Mouse (Mus musculus) MEL (cell line): ENCODE data around the gene Nmnat3. TPM values are rescaled to one million over a fixed set of nuclear protein-coding genes. Genes with fewer than 3 reads are reported as not detected.

Experiments used
- DNase-seq: peaks from one replicate; pipeline ENCODE4 v3.0.0; 2011; ENCODE audit warnings: low read depth, low spot score
- H3K27ac ChIP-seq: 2 replicates; pipeline ENCODE4 v1.5.1; 2012; ENCODE audit warnings: low read depth, mild to moderate bottlenecking, control low read depth, low read length, moderate library complexity; ENCODE audit not compliant: control insufficient read depth
- H3K27me3 ChIP-seq, 2 experiments: fragments of 150-350 bp in 1 of 2; sonication (generic) in 1 of 2; 2 replicates each; pipeline ENCODE4 v1.6.1; 2012; ENCODE audit warnings: low read length in 2 of 2, mild to moderate bottlenecking in 2 of 2, improper control_type of control experiment in 1 of 2, moderate library complexity in 1 of 2; ENCODE audit not compliant: insufficient read depth in 2 of 2, control insufficient read depth in 1 of 2
- H3K36me3 ChIP-seq, 2 experiments: 2 replicates each; pipeline ENCODE4 v1.6.1; 2012 to 2014; ENCODE audit warnings: low read length in 2 of 2, improper control_type of control experiment in 1 of 2, inconsistent platforms in 1 of 2, mild to moderate bottlenecking in 1 of 2; ENCODE audit not compliant: insufficient read depth in 2 of 2, control insufficient read depth in 1 of 2
- H3K4me1 ChIP-seq, 2 experiments: fragments of 150-350 bp in 1 of 2; sonication (generic) in 1 of 2; 2 replicates each; pipeline ENCODE4 v1.6.1; 2012; ENCODE audit warnings: low read length in 2 of 2, improper control_type of control experiment in 1 of 2, mild to moderate bottlenecking in 1 of 2; ENCODE audit not compliant: insufficient read depth in 2 of 2, control insufficient read depth in 1 of 2
- H3K4me3 ChIP-seq, 2 experiments: fragments of 150-350 bp in 1 of 2; sonication (generic) in 1 of 2; 2 replicates each; pipeline ENCODE4 v1.5.1; 2012; ENCODE audit warnings: low read depth in 2 of 2, low read length in 2 of 2, mild to moderate bottlenecking in 2 of 2, moderate library complexity in 2 of 2, control low read depth in 1 of 2, improper control_type of control experiment in 1 of 2; ENCODE audit not compliant: control insufficient read depth in 1 of 2, insufficient read depth in 1 of 2
- H3K79me2 ChIP-seq: 2 replicates; pipeline ENCODE4 v1.6.1; 2012; ENCODE audit warnings: mild to moderate bottlenecking, low read length, moderate library complexity; ENCODE audit not compliant: control insufficient read depth, poor library complexity, insufficient read depth
- H3K9ac ChIP-seq: 2 replicates; pipeline ENCODE4 v1.6.1; 2012; ENCODE audit warnings: low read depth, mild to moderate bottlenecking, control low read depth, low read length, moderate library complexity; ENCODE audit not compliant: control insufficient read depth, poor library complexity, severe bottlenecking
- H3K9me3 ChIP-seq: fragments of 150-350 bp; sonication (generic); replicated peaks from 2 replicates; pipeline ENCODE4 v1.6.1; 2012; ENCODE audit warnings: mild to moderate bottlenecking, low read length, improper control_type of control experiment, moderate library complexity; ENCODE audit not compliant: insufficient read depth
- CHD1 ChIP-seq: IDR thresholded peaks from 2 replicates; pipeline ENCODE4 v1.6.1; 2012; ENCODE audit warnings: low read depth, mild to moderate bottlenecking, inconsistent platforms, low read length, improper control_type of control experiment
- CHD2 ChIP-seq: IDR thresholded peaks from 2 replicates; pipeline ENCODE4 v1.6.1; 2011; ENCODE audit warnings: low read length, improper control_type of control experiment
- CTCF ChIP-seq, 3 experiments: IDR thresholded peaks in 2 of 3; conservative IDR thresholded peaks in 1 of 3; 2 replicates each; pipeline ENCODE4 v1.5.1; 2011 to 2012; ENCODE audit warnings: low read length in 3 of 3, low read depth in 2 of 3, mild to moderate bottlenecking in 2 of 3, improper control_type of control experiment in 1 of 3, inconsistent platforms in 1 of 3, mixed read lengths in 1 of 3, moderate library complexity in 1 of 3; ENCODE audit not compliant: control insufficient read depth in 1 of 3, insufficient read depth in 1 of 3, poor library complexity in 1 of 3, severe bottlenecking in 1 of 3
- ELF1 ChIP-seq: IDR thresholded peaks from 2 replicates; pipeline ENCODE4 v1.6.1; 2014; ENCODE audit warnings: low read depth, mild to moderate bottlenecking, inconsistent platforms, low read length, improper control_type of control experiment, moderate library complexity
- EP300 ChIP-seq, 2 experiments: IDR thresholded peaks; 2 replicates each; pipeline ENCODE4 v1.6.1; 2011; ENCODE audit warnings: improper control_type of control experiment in 2 of 2, low read length in 2 of 2, low read depth in 1 of 2, mild to moderate bottlenecking in 1 of 2
- ETS1 ChIP-seq: IDR thresholded peaks from 2 replicates; pipeline ENCODE4 v1.6.1; 2012; ENCODE audit warnings: low read depth, mild to moderate bottlenecking, inconsistent platforms, low read length, improper control_type of control experiment, moderate library complexity
- GATA1 ChIP-seq: IDR thresholded peaks from 2 replicates; pipeline ENCODE4 v1.6.1; 2011; ENCODE audit warnings: low read depth, low read length, improper control_type of control experiment
- JUND ChIP-seq: IDR thresholded peaks from 2 replicates; pipeline ENCODE4 v1.6.1; 2011; ENCODE audit warnings: low read depth, mild to moderate bottlenecking, improper control_type of control experiment, low read length
- KAT2A ChIP-seq: conservative IDR thresholded peaks from 2 replicates; pipeline ENCODE4 v1.6.1; 2012; ENCODE audit warnings: low read depth, low read length, improper control_type of control experiment, inconsistent platforms
- MAX ChIP-seq: IDR thresholded peaks from 2 replicates; pipeline ENCODE4 v1.6.1; 2011; ENCODE audit warnings: low read length, improper control_type of control experiment
- MAZ ChIP-seq: IDR thresholded peaks from 2 replicates; pipeline ENCODE4 v1.6.1; 2012; ENCODE audit warnings: low read depth, mild to moderate bottlenecking, inconsistent platforms, low read length, improper control_type of control experiment
- MXI1 ChIP-seq: IDR thresholded peaks from 2 replicates; pipeline ENCODE4 v1.6.1; 2011; ENCODE audit warnings: mild to moderate bottlenecking, low read depth, low read length, improper control_type of control experiment
- NELFE ChIP-seq: IDR thresholded peaks from 2 replicates; pipeline ENCODE4 v1.6.1; 2011; ENCODE audit warnings: low read depth, low read length, improper control_type of control experiment
- NRF1 ChIP-seq: IDR thresholded peaks from 2 replicates; pipeline ENCODE4 v1.6.1; 2014; ENCODE audit warnings: low read depth, mild to moderate bottlenecking, inconsistent platforms, low read length, improper control_type of control experiment, moderate library complexity; ENCODE audit not compliant: poor library complexity, insufficient read depth, severe bottlenecking
- POLR2AphosphoS2 ChIP-seq: IDR thresholded peaks from 2 replicates; pipeline ENCODE4 v1.6.1; 2011; ENCODE audit warnings: low read length, improper control_type of control experiment
- POLR2AphosphoS5 ChIP-seq: IDR thresholded peaks from 2 replicates; pipeline ENCODE4 v1.6.1; 2012; ENCODE audit warnings: low read depth, borderline replicate concordance, mild to moderate bottlenecking, inconsistent platforms, low read length, moderate library complexity, mixed read lengths
- RAD21 ChIP-seq: IDR thresholded peaks from 2 replicates; pipeline ENCODE4 v1.6.1; 2011; ENCODE audit warnings: mild to moderate bottlenecking, low read depth, low read length, improper control_type of control experiment
- SIN3A ChIP-seq: IDR thresholded peaks from 2 replicates; pipeline ENCODE4 v1.6.1; 2012; ENCODE audit warnings: low read length, improper control_type of control experiment, inconsistent platforms
- SMC3 ChIP-seq: IDR thresholded peaks from 2 replicates; pipeline ENCODE4 v1.6.1; 2011; ENCODE audit warnings: low read depth, low read length, improper control_type of control experiment
- TAL1 ChIP-seq: IDR thresholded peaks from 2 replicates; pipeline ENCODE4 v1.6.1; 2012; ENCODE audit warnings: mild to moderate bottlenecking, inconsistent platforms, low read length, moderate library complexity, mixed read lengths
- TBP ChIP-seq: IDR thresholded peaks from 2 replicates; pipeline ENCODE4 v1.8.0; 2011; ENCODE audit warnings: low read depth, low read length, improper control_type of control experiment
- USF1 ChIP-seq: IDR thresholded peaks from 2 replicates; pipeline ENCODE4 v1.6.1; 2014; ENCODE audit warnings: low read depth, mild to moderate bottlenecking, inconsistent platforms, low read length, improper control_type of control experiment, moderate library complexity
- ZMIZ1 ChIP-seq: IDR thresholded peaks from 2 replicates; pipeline ENCODE4 v1.6.1; 2012; ENCODE audit warnings: low read depth, mild to moderate bottlenecking, inconsistent platforms, low read length, improper control_type of control experiment, moderate library complexity
- ZNF384 ChIP-seq: IDR thresholded peaks from 2 replicates; pipeline ENCODE4 v1.6.1; 2012; ENCODE audit warnings: low read depth, mild to moderate bottlenecking, inconsistent platforms, low read length, improper control_type of control experiment
- polyA plus RNA-seq, 2 experiments: library from polyadenylated mRNA; stranded (reverse) in 1 of 2; unstranded in 1 of 2; fragments of >175 nt in 1 of 2; fragments of >200 nt in 1 of 2; gene quantifications; 2 replicates each; pipeline versions ENCODE4 v1.2.1 to v1.2.4; 2012; ENCODE audit warnings: low replicate concordance in 2 of 2, low read depth in 1 of 2; ENCODE audit not compliant: insufficient read length in 2 of 2, insufficient read depth in 1 of 2, missing spikeins in 1 of 2
- total RNA-seq: library from RNA; depleted of rRNA; stranded (reverse); fragments of 300-350 nt; gene quantifications from 2 replicates; pipeline ENCODE4 v1.2.3, GENCODE M21; 2012

Nmnat3 gene
- total and polyA plus RNA-seq, 3 experiments, result 14.4 to 15.2 TPM; not detected in 1

DNA sequence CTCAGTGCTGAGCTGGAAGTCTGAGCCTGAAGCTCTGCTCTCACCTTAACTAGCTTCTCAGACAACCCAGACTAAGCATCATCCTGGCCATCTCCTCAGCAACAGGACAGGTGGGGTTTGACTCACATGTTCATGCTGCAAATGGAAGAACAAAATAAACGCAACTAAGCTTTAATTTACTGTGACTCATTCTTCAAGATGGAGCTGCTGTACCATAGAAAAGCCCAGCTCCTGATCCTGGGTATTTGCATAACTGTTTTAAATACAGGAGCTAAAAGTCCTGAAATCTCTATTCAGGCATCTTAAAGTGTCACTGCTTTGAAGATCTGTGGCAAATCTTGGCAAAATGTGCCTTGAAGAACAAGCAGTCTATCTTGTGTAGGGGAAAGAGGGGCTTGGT is 38.9 kb downstream of the Nmnat3 start:
- no peak overlapping the region for H3K27ac ChIP-seq
- no peak overlapping the region for H3K4me3 ChIP-seq
- H3K36me3 ChIP-seq, result no peaks in the 10 kb centered on the region
- H3K9me3 ChIP-seq, result no peaks in the 10 kb centered on the region
- TF ChIP-seq EP300 (IDR thresholded peaks at IDR 0.05; ENCODE audit: low read depth in 1 of 2, low read length in 2 of 2) (no peak), USF1 (no peak), RAD21 (no peak), POLR2AphosphoS5 (no peak), TBP (no peak), NELFE (no peak), CHD2 (no peak), ZMIZ1 (no peak), POLR2AphosphoS2 (no peak), MAZ (no peak), CHD1 (no peak), NRF1 (no peak), TAL1 (no peak), JUND (no peak)
- no peak overlapping the region for H3K9ac ChIP-seq
- no peaks in the 10 kb centered on the region for H3K79me2 ChIP-seq
- H3K4me1 ChIP-seq, result no peaks in the 10 kb centered on the region
- H3K27me3 ChIP-seq, result no peaks in the 10 kb centered on the region
- no peak for DNase-seq

DNA sequence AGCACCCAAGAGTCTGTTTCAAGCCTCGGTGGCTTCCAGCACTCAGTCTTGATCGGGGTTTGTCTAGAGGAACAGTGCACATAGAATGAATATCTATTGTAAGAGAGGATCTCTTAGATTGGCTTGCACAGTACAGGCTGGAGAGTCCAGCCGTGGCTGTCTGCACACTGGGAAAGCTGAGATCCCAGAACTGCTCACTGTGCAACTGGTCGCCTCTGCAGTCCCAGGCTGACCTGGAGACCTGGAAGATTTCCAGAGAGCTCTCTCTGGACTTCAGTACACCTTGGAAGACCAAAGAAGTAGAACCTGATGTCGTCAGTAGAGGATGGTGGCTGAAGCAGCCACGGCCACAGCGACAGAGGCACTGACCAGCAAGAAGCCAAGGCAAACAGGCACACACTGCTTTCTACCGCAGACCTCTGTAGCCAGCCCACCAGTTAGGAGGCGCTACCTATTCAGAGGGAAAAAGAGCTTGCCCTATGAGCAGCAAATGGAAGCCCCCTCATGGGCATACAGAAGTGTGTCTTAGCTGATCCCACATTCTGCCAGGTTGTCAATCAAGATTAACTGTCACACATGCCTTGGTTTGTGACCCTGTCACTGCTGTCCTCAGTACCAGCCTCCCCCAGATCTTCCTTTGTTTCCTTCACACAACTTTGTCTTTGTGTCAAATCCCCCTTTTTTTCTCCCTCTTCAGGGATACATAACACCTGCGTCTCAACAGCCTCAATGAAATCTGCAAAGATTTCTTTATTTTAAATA is 41.4 kb downstream of the Nmnat3 start:
- Histone ChIP-seq H3K27ac (no peak overlapping the region), H3K79me2 (no peaks in the 10 kb centered on the region), H3K4me3 (no peak overlapping the region), H3K9me3 (no peaks in the 10 kb centered on the region), H3K36me3 (no peaks in the 10 kb centered on the region), H3K4me1 (peaks cover 0 to 4% of the 10 kb centered on the region in 2 experiments; a peak in 3 of 4 replicates), H3K27me3 (no peaks in the 10 kb centered on the region), H3K9ac (no peak overlapping the region)
- DNase-seq, result no peak
- no peak for TF ChIP-seq TBP
- no peak for TF ChIP-seq MAZ
- no peak for TF ChIP-seq MXI1
- no peak for TF ChIP-seq CTCF (IDR thresholded peaks at IDR 0.05 in 2 of 3, conservative IDR thresholded peaks at IDR 0.05 in 1 of 3; ENCODE audit: control insufficient read depth in 1 of 3, insufficient read depth in 1 of 3, low read depth in 2 of 3, low read length in 3 of 3, poor library complexity in 1 of 3, severe bottlenecking in 1 of 3)
- TF ChIP-seq NRF1, result no peak
- TF ChIP-seq ZNF384, result no peak
- no peak for TF ChIP-seq RAD21
- no peak for TF ChIP-seq GATA1
- TF ChIP-seq CHD2, result no peak
- no peak for TF ChIP-seq SMC3
- no peak for TF ChIP-seq ETS1
- no peak for TF ChIP-seq POLR2AphosphoS2
- TF ChIP-seq USF1, result no peak
- no peak for TF ChIP-seq ELF1
- TF ChIP-seq KAT2A, result no peak
- no peak for TF ChIP-seq TAL1
- no peak for TF ChIP-seq ZMIZ1
- no peak for TF ChIP-seq JUND
- TF ChIP-seq MAX, result no peak
- TF ChIP-seq SIN3A, result no peak
